Mouse (Mus musculus): ENCODE measurements around the gene Dck. TPM values are rescaled to one million over a fixed set of nuclear protein-coding genes. Genes with fewer than 3 reads are reported as not detected.
"Not testable (repeated sequence)": the region's sequence is repeated elsewhere in the genome, so short reads cannot be mapped to it uniquely, and the experiment has no call there.

Dck gene
- total and polyA plus RNA-seq, 2 experiments = 1.4 to 3.0 TPM

- no peak for DNase-seq (ENCODE audit: extremely low read depth, low read depth, low spot score)
- Histone ChIP-seq H3K27me3 (ENCODE audit: control insufficient read depth, insufficient read depth, low read length) (no peaks in the 10 kb centered on the region), H3K4me3 (ENCODE audit: insufficient read depth, low read depth, low read length) (peak overlapping the region; percentile 77), H3K79me2 (ENCODE audit: control insufficient read depth, insufficient read depth, low read length) (peaks cover 22% of the 10 kb centered on the region), H3K9ac (ENCODE audit: low read depth, low read length) (peak overlapping the region; percentile 98), H3K4me1 (ENCODE audit: control insufficient read depth, insufficient read depth, low read length) (peaks cover 16% of the 10 kb centered on the region), H3K36me3 (ENCODE audit: control insufficient read depth, insufficient read depth, low read length) (no peaks in the 10 kb centered on the region), H3K27ac (replicated peaks; ENCODE audit: insufficient read depth, low read depth, low read length) (no peak overlapping the region)
- WGBS = 21% methylated on average over 4 of the region's 4 CpGs
- TF ChIP-seq POLR2A (IDR thresholded peaks at IDR 0.05; ENCODE audit: extremely low read depth, insufficient read depth, low read length) (no peak), CTCF (IDR thresholded peaks at IDR 0.05; ENCODE audit: low read depth, low read length) (no peak)
Observed at GRCm38 (mm10) chr5:88722213-88722600, 42.6 kb upstream of the Dck start.

- no peak overlapping the region for H3K27ac ChIP-seq (replicated peaks; ENCODE audit: insufficient read depth, low read depth, low read length)
- no peaks in the 10 kb centered on the region for H3K27me3 ChIP-seq (ENCODE audit: control insufficient read depth, insufficient read depth, low read length)
- no peak for DNase-seq (ENCODE audit: extremely low read depth, low read depth, low spot score)
- WGBS = 67% methylated on average over 3 of the region's 3 CpGs
- H3K4me1 ChIP-seq (ENCODE audit: control insufficient read depth, insufficient read depth, low read length) = peaks cover 18% of the 10 kb centered on the region
- no peak overlapping the region for H3K4me3 ChIP-seq (ENCODE audit: insufficient read depth, low read depth, low read length)
- H3K36me3 ChIP-seq (ENCODE audit: control insufficient read depth, insufficient read depth, low read length) = peaks cover 2% of the 10 kb centered on the region; the same call in 1 of the 2 replicates
- peaks cover 25% of the 10 kb centered on the region for H3K79me2 ChIP-seq (ENCODE audit: control insufficient read depth, insufficient read depth, low read length)
- no peak for TF ChIP-seq CTCF (IDR thresholded peaks at IDR 0.05; ENCODE audit: low read depth, low read length)
- TF ChIP-seq POLR2A (IDR thresholded peaks at IDR 0.05; ENCODE audit: extremely low read depth, insufficient read depth, low read length) = no peak
- no peak overlapping the region for H3K9ac ChIP-seq (ENCODE audit: low read depth, low read length)
Observed at GRCm38 (mm10) chr5:88724030-88724429, 40.8 kb upstream of the Dck start.

GRCm38 (mm10) chr5:88727593-88728144, 37.1 kb upstream of the Dck start:
- DNase-seq (ENCODE audit: extremely low read depth, low read depth, low spot score) = peak; percentile 79
- Histone ChIP-seq H3K36me3 (ENCODE audit: control insufficient read depth, insufficient read depth, low read length) (peaks cover 5% of the 10 kb centered on the region), H3K79me2 (ENCODE audit: control insufficient read depth, insufficient read depth, low read length) (peaks cover 21% of the 10 kb centered on the region; the same call in 1 of the 2 replicates), H3K4me3 (ENCODE audit: insufficient read depth, low read depth, low read length) (no peak overlapping the region), H3K27ac (replicated peaks; ENCODE audit: insufficient read depth, low read depth, low read length) (peak overlapping the region; percentile 89), H3K9ac (ENCODE audit: low read depth, low read length) (peak overlapping the region; percentile 73), H3K27me3 (ENCODE audit: control insufficient read depth, insufficient read depth, low read length) (no peaks in the 10 kb centered on the region), H3K4me1 (ENCODE audit: control insufficient read depth, insufficient read depth, low read length) (peaks cover 6% of the 10 kb centered on the region)
- 16% methylated on average over 3 of the region's 3 CpGs for WGBS
- no peak for TF ChIP-seq CTCF (IDR thresholded peaks at IDR 0.05; ENCODE audit: low read depth, low read length)
- TF ChIP-seq POLR2A (IDR thresholded peaks at IDR 0.05; ENCODE audit: extremely low read depth, insufficient read depth, low read length) = no peak

- 91% methylated on average over 2 of the region's 2 CpGs for WGBS
Observed at GRCm38 (mm10) chr5:88734786-88735185, 30.0 kb upstream of the Dck start.

GRCm38 (mm10) chr5:88741065-88741464, 23.7 kb upstream of the Dck start:
- H3K4me1 ChIP-seq (ENCODE audit: control insufficient read depth, insufficient read depth, low read length); DNase-seq (ENCODE audit: extremely low read depth, low read depth, low spot score); H3K27me3 ChIP-seq (ENCODE audit: control insufficient read depth, insufficient read depth, low read length); H3K27ac ChIP-seq (replicated peaks; ENCODE audit: insufficient read depth, low read depth, low read length); H3K4me3 ChIP-seq (ENCODE audit: insufficient read depth, low read depth, low read length); H3K9ac ChIP-seq (ENCODE audit: low read depth, low read length): not testable (repeated sequence)
- Histone ChIP-seq H3K79me2 (ENCODE audit: control insufficient read depth, insufficient read depth, low read length) (peaks cover 14% of the 10 kb centered on the region), H3K36me3 (ENCODE audit: control insufficient read depth, insufficient read depth, low read length) (peaks cover 10% of the 10 kb centered on the region; the same call in 1 of the 2 replicates)
- WGBS = 100% methylated on average over 1 of the region's 1 CpGs

More at GRCm38 (mm10) chr5:88734786-88735185, 30.0 kb upstream of the Dck start:
- Histone ChIP-seq H3K27me3 (ENCODE audit: control insufficient read depth, insufficient read depth, low read length) (no peaks in the 10 kb centered on the region), H3K27ac (replicated peaks; ENCODE audit: insufficient read depth, low read depth, low read length) (no peak overlapping the region), H3K9ac (ENCODE audit: low read depth, low read length) (no peak overlapping the region), H3K36me3 (ENCODE audit: control insufficient read depth, insufficient read depth, low read length) (no peaks in the 10 kb centered on the region; the same call in 1 of the 2 replicates), H3K79me2 (ENCODE audit: control insufficient read depth, insufficient read depth, low read length) (peaks cover 22% of the 10 kb centered on the region; the same call in 1 of the 2 replicates), H3K4me3 (ENCODE audit: insufficient read depth, low read depth, low read length) (no peak overlapping the region), H3K4me1 (ENCODE audit: control insufficient read depth, insufficient read depth, low read length) (peaks cover 1% of the 10 kb centered on the region; the same call in 1 of the 2 replicates)
- DNase-seq (ENCODE audit: extremely low read depth, low read depth, low spot score) = no peak
- TF ChIP-seq CTCF (IDR thresholded peaks at IDR 0.05; ENCODE audit: low read depth, low read length) (peak; percentile 41; the same call in 1 of the 2 replicates), POLR2A (IDR thresholded peaks at IDR 0.05; ENCODE audit: extremely low read depth, insufficient read depth, low read length) (no peak)

- Histone ChIP-seq H3K79me2 (ENCODE audit: control insufficient read depth, insufficient read depth, low read length) (peaks cover 5% of the 10 kb centered on the region), H3K4me1 (ENCODE audit: control insufficient read depth, insufficient read depth, low read length) (no peaks in the 10 kb centered on the region), H3K4me3 (ENCODE audit: insufficient read depth, low read depth, low read length) (no peak overlapping the region), H3K27me3 (ENCODE audit: control insufficient read depth, insufficient read depth, low read length) (no peaks in the 10 kb centered on the region), H3K36me3 (ENCODE audit: control insufficient read depth, insufficient read depth, low read length) (peaks cover 22% of the 10 kb centered on the region), H3K27ac (replicated peaks; ENCODE audit: insufficient read depth, low read depth, low read length) (no peak overlapping the region), H3K9ac (ENCODE audit: low read depth, low read length) (no peak overlapping the region)
- DNase-seq (ENCODE audit: extremely low read depth, low read depth, low spot score) = no peak
- WGBS = 95% methylated on average over 1 of the region's 1 CpGs
- TF ChIP-seq CTCF (IDR thresholded peaks at IDR 0.05; ENCODE audit: low read depth, low read length) (no peak), POLR2A (IDR thresholded peaks at IDR 0.05; ENCODE audit: extremely low read depth, insufficient read depth, low read length) (no peak)
Observed at GRCm38 (mm10) chr5:88747774-88748173, 17.0 kb upstream of the Dck start.

Data from liver, adult 2 months (tissue).